Mouse (Mus musculus) Patski (cell line): ENCODE measurements at regions not wholly inside any gene's neighbourhood (a gene's known extent, or its start where the extent isn't known, plus 50 kb on each side); places are given as distances from the start of the nearest gene placed in this dataset.

ENCODE experiments used
- ATAC-seq: fragments of 100-300 bp; one replicate; pipeline ENCODE4 v1.8.0; 2021
- CTCF ChIA-PET: fragments of 350-600 bp; sonication (Branson Sonifier 250); formaldehyde crosslinking; loops from one replicate; lab custom pipeline; 2022; ENCODE audit warnings: inconsistent platforms; lab: Charles Lee
- POLR2A ChIA-PET: fragments of 350-600 bp; sonication (Branson Sonifier 250); formaldehyde crosslinking; loops from one replicate; lab custom pipeline; 2022; ENCODE audit warnings: antibody characterized with exemption, inconsistent platforms; lab: Charles Lee
- DNase-seq: peaks from one replicate; pipeline ENCODE4 v3.0.0-alpha.2; 2011; ENCODE audit warnings: low read depth, low spot score
- H3K27me3 ChIP-seq: fragments of 371-371 bp; one replicate; pipeline ENCODE4 v1.5.1; 2021
- CTCF ChIP-seq: fragments of 100-300 bp; IDR thresholded peaks from one replicate; pipeline ENCODE4 v1.5.1; 2021
- in situ Hi-C: fragments of 300-500 bp; cut with MboI; formaldehyde crosslinking; loops from 3 replicates; pipeline ENCODE4 v1.11.1; 2018; ENCODE audit warnings: low pct_unique_long_range_greater_than_20kb, mixed read lengths

- no peak for ATAC-seq
Measured at GRCm38 (mm10) chr6:100046186-100046990, 240.9 kb downstream of the Rybp start.

GRCm38 (mm10) chr6:100045109-100045508 lies 242.2 kb downstream of the Rybp start:
- CTCF ChIA-PET, result interaction anchor here (1.0 kb wide), 1 partner anchor 13 kb away, joined by 3 read pairs; no protein-coding TSS in a partner anchor
- in situ Hi-C loops, result no loop called here
- TF ChIP-seq CTCF, result no peak
- POLR2A ChIA-PET, result no interaction called here
- DNase-seq (no peak), ATAC-seq (no peak)
- peaks cover 29% of the 10 kb centered on the region for H3K27me3 ChIP-seq

More at GRCm38 (mm10) chr6:100046186-100046990, 240.9 kb downstream of the Rybp start:
- peaks cover 27% of the 10 kb centered on the region for H3K27me3 ChIP-seq
- CTCF ChIA-PET, result no interaction called here
- no peak for DNase-seq
- in situ Hi-C loops, result no loop called here
- no peak for TF ChIP-seq CTCF
- POLR2A ChIA-PET, result no interaction called here

- DNase-seq, result no peak
- CTCF ChIA-PET, result no interaction called here
- POLR2A ChIA-PET, result no interaction called here
- in situ Hi-C loops, result no loop called here
- no peak for TF ChIP-seq CTCF
- peaks cover 26% of the 10 kb centered on the region for H3K27me3 ChIP-seq
- ATAC-seq, result no peak
Measured at GRCm38 (mm10) chr6:100041161-100041560, 246.1 kb downstream of the Rybp start.

- POLR2A ChIA-PET, result no interaction called here
- in situ Hi-C loops, result no loop called here
- no peak for ATAC-seq
- no peak for TF ChIP-seq CTCF
- DNase-seq, result no peak
- CTCF ChIA-PET, result interaction anchor here (0.9 kb wide), 1 partner anchor 14 kb away, joined by 4 read pairs; no protein-coding TSS in a partner anchor
- H3K27me3 ChIP-seq, result peaks cover 30% of the 10 kb centered on the region
Measured at GRCm38 (mm10) chr6:100040459-100040984, 246.8 kb downstream of the Rybp start.

GRCm38 (mm10) chr6:100032701-100033100 lies 254.6 kb downstream of the Rybp start:
- CTCF ChIA-PET, result no interaction called here
- ATAC-seq (no peak), DNase-seq (no peak)
- POLR2A ChIA-PET, result interaction anchor here (0.5 kb wide), 1 partner anchor 267 kb away, joined by 6 read pairs; no protein-coding TSS in a partner anchor
- in situ Hi-C loops, result no loop called here
- no peak for TF ChIP-seq CTCF
- peaks cover 36% of the 10 kb centered on the region for H3K27me3 ChIP-seq

GRCm38 (mm10) chr6:100030522-100030921 lies 256.8 kb downstream of the Rybp start:
- CTCF ChIA-PET, result interaction anchor here (0.8 kb wide), 1 partner anchor 23 kb away, joined by 3 read pairs; no protein-coding TSS in a partner anchor
- POLR2A ChIA-PET, result no interaction called here
- TF ChIP-seq CTCF, result no peak
- H3K27me3 ChIP-seq, result peaks cover 25% of the 10 kb centered on the region
- in situ Hi-C loops, result no loop called here
- DNase-seq (no peak), ATAC-seq (no peak)

GRCm38 (mm10) chr6:100030010-100030409 lies 257.3 kb downstream of the Rybp start:
- in situ Hi-C loops, result no loop called here
- ATAC-seq, result no peak
- ChIA-PET CTCF (interaction anchor here (1.2 kb wide), 1 partner anchor 10 kb away, joined by 3 read pairs; no protein-coding TSS in a partner anchor), POLR2A (no interaction called here)
- peaks cover 20% of the 10 kb centered on the region for H3K27me3 ChIP-seq
- no peak for TF ChIP-seq CTCF
- no peak for DNase-seq

- no peak for TF ChIP-seq CTCF
- in situ Hi-C loops, result no loop called here
- DNase-seq (no peak), ATAC-seq (no peak)
- H3K27me3 ChIP-seq, result peaks cover 27% of the 10 kb centered on the region
- POLR2A ChIA-PET, result no interaction called here
- CTCF ChIA-PET, result no interaction called here
Measured at GRCm38 (mm10) chr6:100027524-100027923, 259.8 kb downstream of the Rybp start.

- ChIA-PET CTCF (no interaction called here), POLR2A (interaction anchor here (0.7 kb wide), 1 partner anchor 32 kb away, joined by 3 read pairs; no protein-coding TSS in a partner anchor)
- ATAC-seq, result no peak
- TF ChIP-seq CTCF, result no peak
- peaks cover 30% of the 10 kb centered on the region for H3K27me3 ChIP-seq
- peak; percentile 6 for DNase-seq
- in situ Hi-C loops, result no loop called here
Measured at GRCm38 (mm10) chr6:100025531-100025951, 261.7 kb downstream of the Rybp start.

- TF ChIP-seq CTCF, result no peak
- peaks cover 24% of the 10 kb centered on the region for H3K27me3 ChIP-seq
- POLR2A ChIA-PET, result no interaction called here
- ATAC-seq (no peak), DNase-seq (no peak)
- CTCF ChIA-PET, result no interaction called here
- in situ Hi-C loops, result no loop called here
Measured at GRCm38 (mm10) chr6:100023434-100024095, 263.7 kb downstream of the Rybp start.
